Mouse (Mus musculus): ENCODE results near the gene Vmn1r220. TPM values are rescaled to one million over a fixed set of nuclear protein-coding genes. Genes with fewer than 3 reads are reported as not detected.

The Vmn1r220 gene
- polyA plus RNA-seq, 1 experiment from 2014 or later, result not detected

DNA sequence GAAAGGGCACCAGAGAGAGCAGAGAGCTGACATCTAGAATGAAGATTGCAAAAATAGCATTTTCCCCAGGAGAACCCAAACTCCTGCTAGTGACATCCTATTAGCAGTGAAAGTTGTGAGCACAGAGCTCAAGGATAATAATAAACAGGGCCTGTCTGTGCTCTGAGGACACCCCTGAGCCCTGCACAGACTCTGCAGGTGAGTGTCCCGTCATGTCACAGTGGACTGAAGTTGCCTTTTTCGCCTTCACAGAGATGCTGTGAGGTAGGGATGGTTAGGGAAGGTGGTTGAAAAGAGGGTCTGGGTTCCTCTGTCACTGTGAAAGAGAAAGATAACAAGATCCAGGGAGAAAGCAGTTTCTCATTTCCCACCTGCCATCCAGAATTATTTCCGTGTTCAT, 54.7 kb downstream of the Vmn1r220 start, which contains the start of gene Vmn1r218:
Vmn1r218 (plus strand) TSS at position 57 of the 400 bp plus-strand sequence.
- Histone ChIP-seq H3K4me1 (ENCODE audit: control insufficient read depth, insufficient read depth, low read length) (no peaks in the 10 kb centered on the region), H3K9me3 (ENCODE audit: control insufficient read depth, low read length) (no peaks in the 10 kb centered on the region), H3K27me3 (ENCODE audit: control insufficient read depth, insufficient read depth, low read length) (no peaks in the 10 kb centered on the region), H3K9ac (replicated peaks; ENCODE audit: low read length) (no peak within 1 kb of the TSS), H3K4me3 (replicated peaks; ENCODE audit: low read depth, low read length) (no peak within 1 kb of the TSS), H3K4me2 (ENCODE audit: low read length) (no peak within 1 kb of the TSS), H3K36me3 (ENCODE audit: control insufficient read depth, insufficient read depth, low read length) (no peaks in the 10 kb centered on the region), H3K27ac (replicated peaks; ENCODE audit: low read depth, low read length) (no peak within 1 kb of the TSS)
- WGBS, result 69% methylated on average over 3 of the region's 3 CpGs
- ATAC-seq (ENCODE audit: low FRiP score, low TSS enrichment) (no peak), DNase-seq (no peak)

Other genes with a start within 250 kb of the Vmn1r220 start
- gene Vmn1r213, start 180.3 kb downstream of the Vmn1r220 start, polyA plus RNA-seq (2014; fragmentation: Nextera tagmentation; extraction: Ambion mirVana), result not detected in 2 replicates
- gene Vmn1r214, start 157.6 kb downstream of the Vmn1r220 start, polyA plus RNA-seq (2014; fragmentation: Nextera tagmentation; extraction: Ambion mirVana), result not detected in 2 replicates
- gene Vmn1r215, start 120.0 kb downstream of the Vmn1r220 start, polyA plus RNA-seq (2014; fragmentation: Nextera tagmentation; extraction: Ambion mirVana), result not detected in 2 replicates
- gene Vmn1r217, start 69.7 kb downstream of the Vmn1r220 start, polyA plus RNA-seq (2014; fragmentation: Nextera tagmentation; extraction: Ambion mirVana), result not detected in 2 replicates
- gene Vmn1r218, start 54.8 kb downstream of the Vmn1r220 start, polyA plus RNA-seq (2014; fragmentation: Nextera tagmentation; extraction: Ambion mirVana), result not detected in 2 replicates
- gene Vmn1r219, start 28.7 kb downstream of the Vmn1r220 start, polyA plus RNA-seq (2014; fragmentation: Nextera tagmentation; extraction: Ambion mirVana), result not detected in 2 replicates
- not detected in 2 replicates for gene Vmn1r221, start 26.2 kb upstream of the Vmn1r220 start, polyA plus RNA-seq (2014; fragmentation: Nextera tagmentation; extraction: Ambion mirVana)
- gene Vmn1r222, start 48.0 kb upstream of the Vmn1r220 start, polyA plus RNA-seq (2014; fragmentation: Nextera tagmentation; extraction: Ambion mirVana), result not detected in 2 replicates
- gene Vmn1r223, start 59.2 kb upstream of the Vmn1r220 start, polyA plus RNA-seq (2014; fragmentation: Nextera tagmentation; extraction: Ambion mirVana), result not detected in 2 replicates
- gene Zfp322a, start 181.2 kb upstream of the Vmn1r220 start, polyA plus RNA-seq (2014; fragmentation: Nextera tagmentation; extraction: Ambion mirVana), result 41.2 and 64.4 TPM in 2 replicates
- gene Abt1, start 235.9 kb upstream of the Vmn1r220 start, polyA plus RNA-seq (2014; fragmentation: Nextera tagmentation; extraction: Ambion mirVana), result 9.3 and 9.9 TPM in 2 replicates

All from midbrain, embryonic 14.5 days (tissue).